Mouse (Mus musculus): Measurements from ENCODE around the gene Gm11444. TPM values are rescaled to one million over a fixed set of nuclear protein-coding genes. Genes with fewer than 3 reads are reported as not detected.

Gm11444 gene
- total and polyA plus RNA-seq, 2 experiments from 2014 or later = not detected

- peaks cover 77% of the 10 kb centered on the region for H3K27me3 ChIP-seq (ENCODE audit: insufficient read depth, low read length)
- ATAC-seq (no peak), DNase-seq (peak; percentile 45)
- no peak overlapping the region for H3K4me2 ChIP-seq (ENCODE audit: low read depth)
- TF ChIP-seq CTCF (IDR thresholded peaks at IDR 0.05; ENCODE audit: low read depth) = no peak
- no peaks in the 10 kb centered on the region for H3K4me1 ChIP-seq (ENCODE audit: insufficient read depth)
- 5% methylated on average over 2 of the region's 2 CpGs for WGBS
- H3K27ac ChIP-seq (ENCODE audit: low read depth, low read length) = no peak overlapping the region
- H3K4me3 ChIP-seq (ENCODE audit: low read depth, low read length) = no peak overlapping the region
- no peaks in the 10 kb centered on the region for H3K36me3 ChIP-seq (ENCODE audit: insufficient read depth)
- no peak overlapping the region for H3K9ac ChIP-seq
- H3K9me3 ChIP-seq (ENCODE audit: low read length) = no peaks in the 10 kb centered on the region
These were observed 41.5 kb upstream of the Gm11444 start for GRCm38 (mm10) chr11:85891692-85892040.

DNA sequence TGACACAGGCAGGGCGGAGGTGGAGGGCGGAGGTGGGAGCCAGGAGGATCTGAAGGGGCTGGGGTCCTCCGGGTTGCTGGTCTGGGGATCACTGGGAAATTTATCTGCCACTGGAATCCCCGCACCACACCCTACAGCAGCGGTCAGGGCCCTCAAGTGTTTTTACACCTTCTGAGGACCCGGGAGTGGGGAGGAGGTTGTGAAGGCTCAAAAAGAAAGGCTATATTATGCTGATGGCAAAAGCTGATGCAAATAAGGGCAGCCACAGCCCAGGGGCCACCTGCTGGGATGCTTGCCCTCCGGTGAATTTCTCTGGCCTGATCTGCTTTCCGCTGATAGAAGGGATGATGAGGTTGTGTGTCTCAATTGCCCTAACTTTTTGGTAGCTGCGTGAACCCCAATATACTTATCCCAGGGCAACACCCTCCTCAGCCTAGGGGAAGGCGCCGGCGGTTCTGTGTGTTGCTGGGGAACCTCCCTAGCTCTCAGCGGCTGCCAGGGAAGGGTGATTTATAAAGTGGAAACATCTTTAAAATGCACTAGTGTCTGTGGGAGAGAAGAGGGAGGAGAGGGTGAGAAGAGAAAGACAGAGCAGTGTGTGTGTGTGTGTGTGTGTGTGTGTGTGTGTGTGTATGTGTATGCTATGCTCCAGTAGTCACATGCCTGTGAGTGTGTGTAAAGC lies 41.0 kb upstream of the Gm11444 start:
- WGBS = 5% methylated on average over 13 of the region's 13 CpGs
- H3K4me3 ChIP-seq (ENCODE audit: low read depth, low read length) = no peak overlapping the region
- TF ChIP-seq CTCF (IDR thresholded peaks at IDR 0.05; ENCODE audit: low read depth) = no peak
- H3K9ac ChIP-seq = no peak overlapping the region
- H3K27ac ChIP-seq (ENCODE audit: low read depth, low read length) = no peak overlapping the region
- no peaks in the 10 kb centered on the region for H3K9me3 ChIP-seq (ENCODE audit: low read length)
- H3K27me3 ChIP-seq (ENCODE audit: insufficient read depth, low read length) = peaks cover 77% of the 10 kb centered on the region
- no peak for ATAC-seq
- no peak overlapping the region for H3K4me2 ChIP-seq (ENCODE audit: low read depth)
- no peak for DNase-seq
- no peaks in the 10 kb centered on the region for H3K36me3 ChIP-seq (ENCODE audit: insufficient read depth)
- no peaks in the 10 kb centered on the region for H3K4me1 ChIP-seq (ENCODE audit: insufficient read depth)

- DNase-seq = peak; percentile 55
These were observed 40.4 kb upstream of the Gm11444 start for GRCm38 (mm10) chr11:85890563-85890845.

GRCm38 (mm10) chr11:85889730-85890562 lies 39.8 kb upstream of the Gm11444 start:
- no peak for DNase-seq
- H3K27ac ChIP-seq (ENCODE audit: low read depth, low read length) = no peak overlapping the region
- WGBS = 5% methylated on average over 45 of the region's 47 CpGs
- peaks cover 77% of the 10 kb centered on the region for H3K27me3 ChIP-seq (ENCODE audit: insufficient read depth, low read length)
- H3K36me3 ChIP-seq (ENCODE audit: insufficient read depth) = no peaks in the 10 kb centered on the region
- no peak for ATAC-seq
- H3K4me1 ChIP-seq (ENCODE audit: insufficient read depth) = no peaks in the 10 kb centered on the region
- H3K9ac ChIP-seq = no peak overlapping the region
- H3K4me3 ChIP-seq (ENCODE audit: low read depth, low read length) = no peak overlapping the region
- no peak for TF ChIP-seq CTCF (IDR thresholded peaks at IDR 0.05; ENCODE audit: low read depth)
- H3K9me3 ChIP-seq (ENCODE audit: low read length) = no peaks in the 10 kb centered on the region
- H3K4me2 ChIP-seq (ENCODE audit: low read depth) = no peak overlapping the region

More at GRCm38 (mm10) chr11:85890563-85890845, 40.4 kb upstream of the Gm11444 start:
- Histone ChIP-seq H3K4me1 (ENCODE audit: insufficient read depth) (no peaks in the 10 kb centered on the region), H3K27me3 (ENCODE audit: insufficient read depth, low read length) (peaks cover 77% of the 10 kb centered on the region), H3K4me3 (ENCODE audit: low read depth, low read length) (no peak overlapping the region), H3K27ac (ENCODE audit: low read depth, low read length) (no peak overlapping the region), H3K9ac (no peak overlapping the region), H3K4me2 (ENCODE audit: low read depth) (no peak overlapping the region), H3K9me3 (ENCODE audit: low read length) (no peaks in the 10 kb centered on the region), H3K36me3 (ENCODE audit: insufficient read depth) (no peaks in the 10 kb centered on the region)
- no peak for ATAC-seq
- 3% methylated on average over 13 of the region's 13 CpGs for WGBS
- TF ChIP-seq CTCF (IDR thresholded peaks at IDR 0.05; ENCODE audit: low read depth) = no peak

DNA sequence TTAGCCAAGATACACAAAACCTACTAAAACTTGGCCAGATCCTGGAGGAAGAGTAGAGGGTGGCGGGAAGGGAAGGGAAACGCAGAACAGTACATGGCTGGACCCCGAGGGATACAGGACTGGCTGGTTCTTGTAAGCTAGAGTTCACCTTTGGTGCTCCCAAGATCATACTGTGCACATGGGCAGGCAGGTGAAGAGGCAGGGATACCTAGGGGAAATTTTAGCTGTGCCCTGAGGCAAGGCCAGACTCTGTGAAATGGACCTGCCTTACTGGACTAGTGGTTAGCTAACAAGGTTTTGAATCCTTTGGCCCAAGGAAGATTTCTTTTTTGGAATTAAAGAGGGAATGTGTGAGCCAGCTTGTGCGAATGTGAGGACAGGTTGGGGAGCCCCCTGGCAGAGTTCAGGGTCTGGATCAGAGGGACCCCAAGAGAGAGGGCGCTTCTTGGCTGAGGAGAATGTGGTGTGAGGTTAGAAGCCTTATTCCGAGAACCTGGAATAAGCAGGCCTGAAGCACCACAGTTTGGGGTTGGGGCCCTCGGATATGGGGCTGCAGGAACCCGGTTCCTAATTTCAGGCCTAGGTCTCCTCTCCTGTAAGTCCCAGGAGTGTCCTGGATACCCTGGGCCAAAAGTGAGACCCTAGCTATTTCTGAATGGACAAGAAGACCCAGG lies 39.1 kb upstream of the Gm11444 start:
- Histone ChIP-seq H3K9me3 (ENCODE audit: low read length) (no peaks in the 10 kb centered on the region), H3K27ac (ENCODE audit: low read depth, low read length) (no peak overlapping the region), H3K36me3 (ENCODE audit: insufficient read depth) (no peaks in the 10 kb centered on the region), H3K4me3 (ENCODE audit: low read depth, low read length) (no peak overlapping the region), H3K27me3 (ENCODE audit: insufficient read depth, low read length) (peaks cover 82% of the 10 kb centered on the region), H3K4me1 (ENCODE audit: insufficient read depth) (no peaks in the 10 kb centered on the region), H3K9ac (no peak overlapping the region), H3K4me2 (ENCODE audit: low read depth) (no peak overlapping the region)
- WGBS = 23% methylated on average over 8 of the region's 8 CpGs
- no peak for TF ChIP-seq CTCF (IDR thresholded peaks at IDR 0.05; ENCODE audit: low read depth)
- ATAC-seq (no peak), DNase-seq (no peak)

DNA sequence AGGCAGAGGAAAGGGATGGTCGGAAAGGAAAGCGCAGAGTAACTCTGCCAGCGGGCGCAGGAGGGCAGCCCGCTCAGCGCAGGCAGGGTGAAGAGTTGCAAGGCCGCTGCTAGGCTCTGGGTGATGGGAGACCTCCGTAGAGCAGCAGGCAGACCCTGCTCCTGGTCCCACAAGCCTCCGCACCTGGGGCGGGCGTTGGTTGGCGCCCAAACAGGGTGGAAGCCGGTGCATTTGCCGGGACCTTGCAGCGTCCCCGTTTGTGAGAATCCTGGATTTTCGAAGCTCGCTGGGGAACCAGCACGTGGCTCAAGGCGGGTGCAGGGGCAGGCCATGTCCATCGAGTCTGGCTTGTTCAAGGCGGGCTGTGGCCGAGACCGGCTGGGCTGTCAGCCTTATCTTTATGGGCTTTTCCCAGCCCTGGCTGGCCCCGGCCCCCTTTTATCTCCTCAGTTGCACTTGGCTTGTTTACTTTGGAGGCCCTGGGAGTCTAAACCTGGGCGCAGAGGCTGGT lies 38.4 kb upstream of the Gm11444 start:
- no peaks in the 10 kb centered on the region for H3K9me3 ChIP-seq (ENCODE audit: low read length)
- H3K4me3 ChIP-seq (ENCODE audit: low read depth, low read length) = no peak overlapping the region
- H3K27me3 ChIP-seq (ENCODE audit: insufficient read depth, low read length) = peaks cover 78% of the 10 kb centered on the region
- H3K27ac ChIP-seq (ENCODE audit: low read depth, low read length) = no peak overlapping the region
- TF ChIP-seq CTCF (IDR thresholded peaks at IDR 0.05; ENCODE audit: low read depth) = no peak
- no peak for ATAC-seq
- H3K4me2 ChIP-seq (ENCODE audit: low read depth) = no peak overlapping the region
- no peaks in the 10 kb centered on the region for H3K36me3 ChIP-seq (ENCODE audit: insufficient read depth)
- 2% methylated on average over 26 of the region's 26 CpGs for WGBS
- no peaks in the 10 kb centered on the region for H3K4me1 ChIP-seq (ENCODE audit: insufficient read depth)
- no peak overlapping the region for H3K9ac ChIP-seq
- DNase-seq = no peak
